Mouse (Mus musculus): ENCODE measurements around the gene Apold1.

DNA sequence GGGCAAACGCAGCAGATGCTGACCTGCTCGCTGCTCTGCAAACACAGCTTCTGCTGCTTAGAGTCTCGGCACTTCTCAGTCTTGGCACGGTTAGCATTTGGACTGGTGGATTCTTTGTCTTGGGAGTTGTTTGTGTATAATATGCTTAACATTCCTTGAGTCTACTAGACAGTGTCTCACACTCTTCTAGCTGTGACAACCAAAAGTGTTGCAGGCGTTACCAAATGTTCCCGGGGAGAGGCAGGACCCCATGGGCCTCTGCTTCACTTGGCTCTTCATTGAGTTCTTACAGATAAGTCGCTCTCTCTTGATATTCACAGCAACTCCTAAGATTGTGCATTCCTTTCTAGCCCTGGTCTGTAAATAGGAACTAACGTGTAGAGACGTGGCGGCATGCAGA is 38.0 kb downstream of the Apold1 start:
- no peak for TF ChIP-seq CTCF (IDR thresholded peaks at IDR 0.05; ENCODE audit: insufficient read depth, low read depth, low read length)
- no peak for TF ChIP-seq POLR2A (IDR thresholded peaks at IDR 0.05; ENCODE audit: insufficient read depth, low read depth, low read length)
